7 mouse cellular contexts compared by ENCODE assay signal in the genomic region with DNA sequence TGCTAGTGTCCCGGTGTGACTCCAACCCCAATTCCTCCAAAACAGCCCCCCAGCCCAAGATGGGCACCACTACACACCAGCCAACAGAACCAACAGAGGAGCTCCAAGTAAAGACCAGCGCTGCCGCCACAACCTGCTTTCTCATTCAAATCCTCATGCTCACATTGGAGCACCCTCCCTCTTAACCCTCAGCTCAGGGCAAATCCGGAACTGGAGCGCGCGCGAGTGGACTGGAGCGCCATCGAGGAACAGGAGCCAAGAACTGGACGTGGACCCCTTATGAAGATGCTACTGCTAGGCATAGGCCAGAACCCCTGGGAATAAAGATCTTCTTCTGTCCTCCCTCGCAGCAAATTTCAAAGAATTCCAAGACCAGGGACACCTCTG. TPM values are rescaled to one million over a fixed set of nuclear protein-coding genes. Genes with fewer than 3 reads are reported as not detected.
DNase-seq lines count a peak whose midpoint lies in the region; TF ChIP-seq lines count a peak whose summit lies in the region.

A gene (minus strand): TSS at position 164 of the 387 bp plus-strand sequence.

- no peaks in the 10 kb centered on the region for H3K36me3 ChIP-seq in E14TG2a.4 (ENCODE audit: insufficient read depth, low read length)

- peak within 1 kb of the TSS; percentile 92 for H3K4me3 ChIP-seq in E14TG2a.4 (replicated peaks; ENCODE audit: low read length)
- H3K4me3 ChIP-seq in layer of hippocampus, adult 2 months = peak within 1 kb of the TSS; percentile 63

- H3K4me1 ChIP-seq in E14TG2a.4 (replicated peaks; ENCODE audit: low read depth, low read length) = peaks cover 22% of the 10 kb centered on the region

- no peaks in the 10 kb centered on the region for H3K9me3 ChIP-seq in E14TG2a.4 (ENCODE audit: low read length)

- H3K27ac ChIP-seq in layer of hippocampus, adult 2 months = peak within 1 kb of the TSS; percentile 82

- H3K27me3 ChIP-seq in E14TG2a.4 (ENCODE audit: insufficient read depth, low read length) = peaks cover 4% of the 10 kb centered on the region; the same call in 1 of the 2 replicates

- peak; percentile 90 for DNase-seq in ZHBTc4 (ENCODE audit: low read depth, low spot score)
- peak; percentile 64 for DNase-seq in embryo, embryonic 11.5 days (ENCODE audit: low read depth, low spot score)
- peak; percentile 13 to 41 for DNase-seq in heart, postnatal 14 days
- peak in 1 of 2 experiments; percentile 46 for DNase-seq in layer of hippocampus, adult 2 months (ENCODE audit: low spot score in 2 of 2)
- peak; percentile 36 for DNase-seq in lung, postnatal 14 days
- peak; percentile 33 to 45 for DNase-seq in right cerebral cortex, adult 2 months (ENCODE audit: low spot score in 2 of 2)

- intact Hi-C loops in heart, postnatal 14 days (cut with DNase I) = no loop called here

- no peak for TF ChIP-seq CTCF in E14TG2a.4 (conservative IDR thresholded peaks at IDR 0.05; ENCODE audit: low read length)
- no peak for TF ChIP-seq CTCF in layer of hippocampus, adult 2 months (conservative IDR thresholded peaks at IDR 0.05)

RNA-seq across cellular contexts. Expression of the gene that starts here (rescaled TPM):
- total RNA-seq in heart, postnatal 14 days (2021) = under 1 TPM; 0.20 to 0.43 TPM
- 1 to 10 TPM; 3.9 to 5.0 TPM for total RNA-seq in layer of hippocampus, adult 2 months (2021)

Comparison
In these comparisons a context has a peak if more than half of its experiments do, and no peak if none do; other contexts are left out.
1. Peak in DNase-seq in heart, postnatal 14 days; RNA of the gene not detected or under 1 TPM.